Mouse (Mus musculus) urinary bladder, adult 18-20 months (tissue): ENCODE measurements at regions not wholly inside any gene's neighbourhood (a gene's known extent, or its start where the extent isn't known, plus 50 kb on each side); places are given as distances from the start of the nearest gene placed in this dataset.
"Not testable (repeated sequence)": the region's sequence is repeated elsewhere in the genome, so short reads cannot be mapped to it uniquely, and the experiment has no call there.

Experiments
- DNase-seq, 2 experiments: peaks; one replicate each; pipeline ENCODE4 v3.0.0; 2022; ENCODE audit warnings: low spot score in 2 of 2, mixed read lengths in 2 of 2

- DNase-seq: no peak
These were observed 121.4 kb upstream of the Slc1a3 start for GRCm38 (mm10) chr15:8831720-8832620.

- DNase-seq: no peak
These were observed 114.3 kb upstream of the Slc1a3 start for GRCm38 (mm10) chr15:8824861-8825260.

- DNase-seq: not testable (repeated sequence)
These were observed 112.2 kb upstream of the Slc1a3 start for GRCm38 (mm10) chr15:8822795-8823194.

- no peak for DNase-seq
These were observed 107.0 kb upstream of the Slc1a3 start for GRCm38 (mm10) chr15:8817542-8817941.

GRCm38 (mm10) chr15:8816501-8817368, 106.2 kb upstream of the Slc1a3 start:
- no peak for DNase-seq

- DNase-seq: no peak
These were observed 105.4 kb upstream of the Slc1a3 start for GRCm38 (mm10) chr15:8815958-8816357.

- DNase-seq: no peak
These were observed 104.7 kb upstream of the Slc1a3 start for GRCm38 (mm10) chr15:8815277-8815676.

- DNase-seq: no peak
These were observed 95.8 kb upstream of the Slc1a3 start for GRCm38 (mm10) chr15:8806354-8806753.

GRCm38 (mm10) chr15:8805565-8805964, 95.0 kb upstream of the Slc1a3 start:
- not testable (repeated sequence) for DNase-seq

- DNase-seq: no peak
These were observed 91.5 kb upstream of the Slc1a3 start for GRCm38 (mm10) chr15:8802058-8802457.

GRCm38 (mm10) chr15:8797015-8797414, 86.5 kb upstream of the Slc1a3 start:
- DNase-seq: no peak

GRCm38 (mm10) chr15:8792106-8792505, 81.5 kb upstream of the Slc1a3 start:
- DNase-seq: no peak

- no peak for DNase-seq
These were observed 79.4 kb upstream of the Slc1a3 start for GRCm38 (mm10) chr15:8789924-8790323.

- DNase-seq: no peak
These were observed 78.4 kb upstream of the Slc1a3 start for GRCm38 (mm10) chr15:8789000-8789399.

GRCm38 (mm10) chr15:8785537-8785936, 75.0 kb upstream of the Slc1a3 start:
- no peak for DNase-seq

GRCm38 (mm10) chr15:8783567-8783966, 73.0 kb upstream of the Slc1a3 start:
- DNase-seq: no peak

- DNase-seq: no peak
These were observed 72.5 kb upstream of the Slc1a3 start for GRCm38 (mm10) chr15:8783036-8783435.

- DNase-seq: no peak
These were observed 71.6 kb upstream of the Slc1a3 start for GRCm38 (mm10) chr15:8782131-8782507.

GRCm38 (mm10) chr15:8781159-8782130, 70.9 kb upstream of the Slc1a3 start:
- DNase-seq: no peak

- DNase-seq: no peak
These were observed 69.9 kb upstream of the Slc1a3 start for GRCm38 (mm10) chr15:8780371-8780866.
